Mouse (Mus musculus): ENCODE measurements at regions not wholly inside any gene's neighbourhood (a gene's known extent, or its start where the extent isn't known, plus 50 kb on each side); places are given as distances from the start of the nearest gene placed in this dataset.

DNA sequence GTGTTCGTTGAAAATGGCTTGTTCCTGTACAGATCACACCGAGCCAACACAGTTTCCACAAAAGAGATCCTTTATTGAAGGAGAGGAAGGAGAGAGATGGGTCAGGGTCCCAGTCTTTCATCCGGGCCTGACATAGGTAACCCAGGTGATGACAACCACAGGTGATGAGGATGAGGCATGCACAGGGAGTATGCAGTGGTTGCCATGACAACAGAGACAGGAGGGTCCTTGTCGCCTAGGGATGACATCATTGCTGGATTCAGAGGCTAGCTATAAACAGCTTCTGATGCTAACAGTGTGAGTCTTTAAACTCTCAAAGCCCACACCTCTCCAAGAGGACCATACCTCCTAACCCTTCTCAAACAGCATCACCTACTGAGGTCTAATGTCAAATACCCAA, 327.0 kb upstream of the Prox1 start:
- 0 out of 2 replicates have a peak, but pooled peaks cover 3% of the 10 kb centered on the region for H3K27me3 ChIP-seq
- no peaks in the 10 kb centered on the region for H3K4me1 ChIP-seq
- no peak overlapping the region for H3K9ac ChIP-seq
- H3K36me3 ChIP-seq, result no peaks in the 10 kb centered on the region
- no peak overlapping the region for H3K27ac ChIP-seq
- WGBS, result 90% methylated on average over 4 of the region's 4 CpGs
- no peak for ATAC-seq (ENCODE audit: insufficient number of reproducible peaks, insufficient read depth, low FRiP score, low TSS enrichment)
- H3K4me2 ChIP-seq (replicated peaks), result no peak overlapping the region
- H3K9me3 ChIP-seq, result no peaks in the 10 kb centered on the region
- H3K4me3 ChIP-seq, result no peak overlapping the region

DNA sequence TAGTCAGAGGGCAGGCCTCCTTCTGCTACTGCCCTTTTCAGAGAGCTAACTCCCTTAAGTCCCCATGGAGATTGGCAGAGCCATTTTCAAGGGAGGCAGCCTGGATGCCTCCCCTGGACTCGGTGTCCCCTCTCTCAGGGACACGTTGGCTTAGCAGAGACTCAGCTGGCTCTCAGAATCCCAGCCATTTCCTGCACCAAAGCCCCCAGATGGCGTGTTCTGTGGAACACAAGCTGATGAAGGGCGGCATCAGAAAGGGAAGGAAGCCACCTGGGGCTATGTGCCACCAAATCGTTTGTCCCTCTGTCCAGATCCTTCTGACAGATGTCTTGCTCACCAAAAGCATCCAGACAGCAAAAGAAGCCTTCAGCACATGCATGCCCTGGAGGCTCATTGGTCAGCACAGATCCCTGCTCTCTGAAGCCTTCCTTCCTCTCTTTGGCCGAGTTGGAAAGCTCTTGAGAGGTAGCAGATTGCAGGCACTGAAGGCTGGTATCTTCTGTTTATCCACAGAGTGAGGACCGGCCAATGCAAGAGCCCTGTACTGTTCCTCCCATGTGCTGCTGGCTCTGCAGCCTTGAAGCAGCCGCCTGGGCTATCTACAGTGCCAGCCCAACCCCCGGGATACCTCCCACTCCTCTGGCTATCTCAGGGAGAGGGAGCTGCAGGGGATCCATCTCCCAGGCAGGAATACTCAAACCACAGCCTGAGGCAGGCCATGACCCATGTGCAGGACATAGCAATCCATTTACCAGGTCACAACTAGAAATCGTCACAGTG, 325.4 kb upstream of the Prox1 start:
- Histone ChIP-seq H3K27ac (no peak overlapping the region), H3K9ac (no peak overlapping the region), H3K4me3 (no peak overlapping the region), H3K4me2 (replicated peaks) (no peak overlapping the region), H3K36me3 (no peaks in the 10 kb centered on the region), H3K4me1 (no peaks in the 10 kb centered on the region), H3K9me3 (no peaks in the 10 kb centered on the region), H3K27me3 (0 out of 2 replicates have a peak, but pooled peaks cover 3% of the 10 kb centered on the region)
- WGBS, result 50% methylated on average over 10 of the region's 10 CpGs
- ATAC-seq (ENCODE audit: insufficient number of reproducible peaks, insufficient read depth, low FRiP score, low TSS enrichment), result no peak

DNA sequence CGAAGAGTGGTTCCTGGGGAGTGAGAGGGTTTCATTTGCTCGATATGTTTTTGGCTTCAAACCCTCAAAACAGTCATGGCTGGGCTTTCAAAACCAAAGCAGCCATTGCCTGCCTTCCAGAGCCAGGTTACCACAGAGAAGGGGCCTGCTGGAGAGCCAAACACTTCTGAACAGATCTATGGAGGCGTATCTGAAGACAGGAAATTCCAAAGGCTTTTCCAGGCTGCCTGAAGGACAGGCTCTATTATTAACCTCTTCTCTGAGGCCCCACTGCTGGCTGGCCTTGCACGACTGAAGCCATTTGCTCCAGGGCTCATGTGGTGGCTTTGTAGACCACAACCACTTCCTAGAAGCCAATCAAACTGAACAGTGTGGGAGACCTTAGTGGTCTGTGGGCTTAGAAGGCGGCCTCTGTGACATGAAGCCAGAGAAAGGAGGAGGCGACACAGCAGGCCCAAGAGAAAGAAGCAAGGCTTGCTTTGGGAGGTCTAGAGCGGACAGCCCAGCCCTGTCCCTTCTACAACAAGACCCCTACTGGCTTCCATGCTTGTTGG, 316.1 kb upstream of the Prox1 start:
- ATAC-seq (ENCODE audit: insufficient number of reproducible peaks, insufficient read depth, low FRiP score, low TSS enrichment), result no peak
- H3K36me3 ChIP-seq, result no peaks in the 10 kb centered on the region
- H3K4me2 ChIP-seq (replicated peaks), result no peak overlapping the region
- no peak overlapping the region for H3K9ac ChIP-seq
- H3K27me3 ChIP-seq, result no peaks in the 10 kb centered on the region
- H3K27ac ChIP-seq, result no peak overlapping the region
- no peak overlapping the region for H3K4me3 ChIP-seq
- H3K4me1 ChIP-seq, result no peaks in the 10 kb centered on the region
- 61% methylated on average over 7 of the region's 7 CpGs for WGBS
- no peaks in the 10 kb centered on the region for H3K9me3 ChIP-seq

DNA sequence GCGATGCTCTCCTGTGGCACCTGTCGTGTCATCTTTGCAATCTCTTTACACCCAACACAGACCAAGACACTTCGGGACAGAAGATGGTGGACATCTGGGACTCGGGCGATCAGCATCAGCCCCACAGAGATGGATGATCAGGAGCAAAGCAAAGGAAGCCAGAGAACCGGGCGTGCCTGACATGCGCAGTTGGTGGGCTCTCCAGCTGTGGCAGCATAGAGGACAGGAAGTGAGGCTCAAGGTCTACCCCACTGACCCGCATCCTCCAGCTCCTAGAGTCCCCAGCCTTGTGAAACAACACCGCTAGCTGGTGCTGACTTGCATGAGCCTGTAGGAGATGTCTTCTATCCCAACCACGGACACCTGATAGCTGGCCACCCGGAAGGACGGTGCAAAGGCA, 312.9 kb upstream of the Prox1 start:
- Histone ChIP-seq H3K36me3 (no peaks in the 10 kb centered on the region), H3K4me3 (no peak overlapping the region), H3K4me1 (no peaks in the 10 kb centered on the region), H3K4me2 (replicated peaks) (no peak overlapping the region), H3K27me3 (no peaks in the 10 kb centered on the region), H3K27ac (no peak overlapping the region), H3K9me3 (no peaks in the 10 kb centered on the region), H3K9ac (no peak overlapping the region)
- WGBS, result 89% methylated on average over 13 of the region's 13 CpGs
- ATAC-seq (ENCODE audit: insufficient number of reproducible peaks, insufficient read depth, low FRiP score, low TSS enrichment), result no peak

DNA sequence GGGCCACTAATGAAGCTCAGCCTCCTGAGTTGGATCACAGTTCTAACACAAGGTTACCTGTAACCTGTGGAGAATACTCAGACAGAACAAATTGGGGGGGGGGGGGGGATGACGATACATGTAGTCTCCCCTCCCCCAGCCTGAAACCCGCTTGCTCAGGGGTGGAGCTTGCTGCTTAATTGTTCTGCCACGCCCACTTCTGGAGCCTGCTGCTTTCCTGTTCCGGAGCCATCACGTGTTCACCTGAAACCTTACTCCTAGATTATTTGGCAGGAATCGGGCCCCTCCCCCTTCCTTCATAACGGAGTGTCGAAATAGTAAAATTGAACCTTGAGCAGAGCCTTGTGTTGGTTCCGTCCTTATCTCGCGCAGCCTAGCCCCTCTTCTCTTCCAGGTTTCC, 310.6 kb upstream of the Prox1 start:
- Histone ChIP-seq H3K27me3 (no peaks in the 10 kb centered on the region), H3K4me2 (replicated peaks) (no peak overlapping the region), H3K4me3 (no peak overlapping the region), H3K27ac (no peak overlapping the region), H3K4me1 (no peaks in the 10 kb centered on the region), H3K9me3 (no peaks in the 10 kb centered on the region), H3K36me3 (no peaks in the 10 kb centered on the region), H3K9ac (no peak overlapping the region)
- ATAC-seq (ENCODE audit: insufficient number of reproducible peaks, insufficient read depth, low FRiP score, low TSS enrichment), result no peak
- WGBS, result 75% methylated on average over 11 of the region's 11 CpGs

DNA sequence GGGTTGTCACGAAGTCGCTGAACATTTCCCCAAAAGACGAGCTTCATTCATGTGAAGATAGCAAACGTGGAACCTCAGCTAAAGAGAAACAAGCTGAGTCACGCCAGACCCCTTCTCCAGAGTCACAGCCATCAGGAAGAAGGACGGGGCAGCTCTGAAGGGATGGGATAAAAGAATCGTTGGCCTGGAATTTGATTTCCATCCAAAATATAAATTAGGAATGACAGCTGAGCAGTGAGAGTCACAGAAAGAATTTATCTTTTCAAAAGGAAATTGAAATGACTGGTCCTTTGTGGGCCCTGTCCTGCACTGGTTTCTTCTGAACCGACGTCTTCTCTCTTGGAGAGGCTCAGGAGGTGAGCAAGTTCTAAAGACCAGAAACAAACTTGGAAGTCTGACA, 310.1 kb upstream of the Prox1 start:
- no peaks in the 10 kb centered on the region for H3K4me1 ChIP-seq
- H3K9ac ChIP-seq, result no peak overlapping the region
- no peak overlapping the region for H3K4me2 ChIP-seq (replicated peaks)
- H3K4me3 ChIP-seq, result no peak overlapping the region
- no peaks in the 10 kb centered on the region for H3K36me3 ChIP-seq
- no peak overlapping the region for H3K27ac ChIP-seq
- no peaks in the 10 kb centered on the region for H3K27me3 ChIP-seq
- 68% methylated on average over 9 of the region's 9 CpGs for WGBS
- no peaks in the 10 kb centered on the region for H3K9me3 ChIP-seq
- no peak for ATAC-seq (ENCODE audit: insufficient number of reproducible peaks, insufficient read depth, low FRiP score, low TSS enrichment)

DNA sequence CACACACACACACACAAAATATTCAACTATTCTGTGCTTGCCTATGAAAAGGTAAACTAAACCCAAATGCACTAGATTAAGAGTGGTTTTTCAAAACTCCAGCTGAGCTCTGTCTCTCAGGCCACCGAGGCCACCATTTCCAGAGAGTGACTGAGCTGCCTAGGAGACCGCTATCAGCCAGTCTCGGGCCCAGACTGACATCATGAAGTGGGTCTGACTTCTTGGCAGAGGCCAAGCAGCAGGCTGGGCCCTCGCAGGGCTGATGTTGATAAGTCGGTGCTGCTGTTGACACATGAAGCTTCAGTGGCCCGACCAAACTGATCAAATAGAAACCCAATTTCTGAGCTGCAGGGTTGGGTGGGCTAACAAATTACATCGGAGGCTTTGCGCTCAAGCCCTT, 302.2 kb upstream of the Prox1 start:
- no peak overlapping the region for H3K27ac ChIP-seq
- H3K4me2 ChIP-seq (replicated peaks), result no peak overlapping the region
- 87% methylated on average over 8 of the region's 8 CpGs for WGBS
- no peak overlapping the region for H3K9ac ChIP-seq
- ATAC-seq (ENCODE audit: insufficient number of reproducible peaks, insufficient read depth, low FRiP score, low TSS enrichment), result no peak
- no peak overlapping the region for H3K4me3 ChIP-seq
- no peaks in the 10 kb centered on the region for H3K9me3 ChIP-seq
- H3K4me1 ChIP-seq, result no peaks in the 10 kb centered on the region
- H3K36me3 ChIP-seq, result no peaks in the 10 kb centered on the region
- no peaks in the 10 kb centered on the region for H3K27me3 ChIP-seq

DNA sequence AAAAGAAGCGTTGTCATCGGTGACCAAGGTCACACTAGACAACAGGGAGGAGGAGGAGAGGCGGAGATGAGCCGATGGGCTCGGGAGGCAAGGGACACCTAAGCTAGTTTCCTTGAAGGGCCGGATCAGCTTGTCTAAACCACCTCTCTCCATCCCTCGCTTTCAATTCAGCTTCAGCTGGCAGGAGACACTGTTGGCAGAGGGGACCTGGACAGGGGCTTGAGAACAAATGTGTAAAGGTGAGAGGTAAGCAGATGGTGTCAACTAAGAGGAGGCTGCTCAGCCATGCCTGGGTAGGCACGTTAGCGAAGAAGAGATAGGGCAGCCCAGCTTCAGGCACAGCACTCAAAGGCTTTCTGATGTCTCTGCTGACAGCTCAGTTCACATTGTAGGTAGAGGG, 299.8 kb upstream of the Prox1 start:
- no peak overlapping the region for H3K4me2 ChIP-seq (replicated peaks)
- H3K9ac ChIP-seq, result no peak overlapping the region
- H3K27ac ChIP-seq, result no peak overlapping the region
- H3K4me1 ChIP-seq, result no peaks in the 10 kb centered on the region
- H3K36me3 ChIP-seq, result no peaks in the 10 kb centered on the region
- no peak overlapping the region for H3K4me3 ChIP-seq
- H3K27me3 ChIP-seq, result no peaks in the 10 kb centered on the region
- ATAC-seq (ENCODE audit: insufficient number of reproducible peaks, insufficient read depth, low FRiP score, low TSS enrichment), result no peak
- WGBS, result 87% methylated on average over 9 of the region's 9 CpGs
- no peaks in the 10 kb centered on the region for H3K9me3 ChIP-seq

DNA sequence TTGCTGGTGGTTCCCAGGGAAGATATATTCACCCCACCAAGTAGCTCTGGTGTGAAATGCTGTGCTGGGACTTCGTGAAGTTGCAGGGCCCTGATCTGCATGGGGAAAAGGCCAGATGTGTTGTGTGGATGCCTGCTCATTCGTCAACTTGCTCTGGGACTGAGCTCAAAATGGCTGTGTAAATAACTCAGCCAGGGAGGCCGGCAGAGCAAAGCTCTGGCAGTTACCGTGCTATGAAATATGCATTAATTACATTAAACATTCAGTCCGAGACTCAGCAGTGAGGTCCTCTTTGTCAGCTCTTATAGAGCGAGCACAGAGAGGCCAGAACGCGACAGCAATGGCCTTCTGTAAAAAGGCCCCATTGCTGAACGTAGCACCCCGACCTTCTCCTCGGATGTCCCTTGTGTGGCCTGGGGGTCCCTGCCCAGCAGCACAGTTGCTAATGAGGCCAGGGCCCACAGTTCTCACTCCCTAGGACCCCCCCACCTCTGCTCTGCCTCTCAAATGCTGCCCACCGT, 287.1 kb upstream of the Prox1 start:
- Histone ChIP-seq H3K9ac (0 out of 2 replicates have a peak overlapping the region, but pooled peaks have one; percentile 2), H3K9me3 (no peaks in the 10 kb centered on the region), H3K4me1 (no peaks in the 10 kb centered on the region), H3K27me3 (no peaks in the 10 kb centered on the region), H3K4me3 (no peak overlapping the region), H3K4me2 (replicated peaks) (no peak overlapping the region), H3K36me3 (no peaks in the 10 kb centered on the region), H3K27ac (no peak overlapping the region)
- WGBS, result 78% methylated on average over 12 of the region's 12 CpGs
- no peak for ATAC-seq (ENCODE audit: insufficient number of reproducible peaks, insufficient read depth, low FRiP score, low TSS enrichment)

DNA sequence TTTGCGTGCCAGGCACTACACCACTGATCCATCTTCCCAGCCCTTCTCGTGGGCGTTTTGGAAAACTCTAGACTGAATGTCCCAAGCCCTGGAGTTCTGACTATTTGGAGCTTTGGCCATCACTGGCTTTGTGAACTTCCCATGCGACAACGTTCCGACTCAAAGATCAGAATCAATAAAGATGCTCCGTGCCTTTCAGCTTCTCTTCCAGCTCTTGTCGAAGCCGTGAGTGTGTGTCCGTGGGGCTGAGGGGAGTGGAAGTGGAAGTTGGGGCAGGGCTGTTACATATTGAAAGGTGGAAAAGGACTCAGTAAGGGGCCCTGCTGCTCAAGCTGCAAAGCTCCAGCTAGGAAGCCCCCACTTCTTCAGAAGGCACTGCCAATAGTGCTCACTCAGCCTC, 283.0 kb upstream of the Prox1 start:
- Histone ChIP-seq H3K4me1 (no peaks in the 10 kb centered on the region), H3K9ac (no peak overlapping the region), H3K27ac (no peak overlapping the region), H3K4me2 (replicated peaks) (no peak overlapping the region), H3K4me3 (no peak overlapping the region), H3K36me3 (no peaks in the 10 kb centered on the region), H3K27me3 (no peaks in the 10 kb centered on the region; the same call in 1 of the 2 replicates), H3K9me3 (no peaks in the 10 kb centered on the region)
- 90% methylated on average over 10 of the region's 10 CpGs for WGBS
- no peak for ATAC-seq (ENCODE audit: insufficient number of reproducible peaks, insufficient read depth, low FRiP score, low TSS enrichment)

DNA sequence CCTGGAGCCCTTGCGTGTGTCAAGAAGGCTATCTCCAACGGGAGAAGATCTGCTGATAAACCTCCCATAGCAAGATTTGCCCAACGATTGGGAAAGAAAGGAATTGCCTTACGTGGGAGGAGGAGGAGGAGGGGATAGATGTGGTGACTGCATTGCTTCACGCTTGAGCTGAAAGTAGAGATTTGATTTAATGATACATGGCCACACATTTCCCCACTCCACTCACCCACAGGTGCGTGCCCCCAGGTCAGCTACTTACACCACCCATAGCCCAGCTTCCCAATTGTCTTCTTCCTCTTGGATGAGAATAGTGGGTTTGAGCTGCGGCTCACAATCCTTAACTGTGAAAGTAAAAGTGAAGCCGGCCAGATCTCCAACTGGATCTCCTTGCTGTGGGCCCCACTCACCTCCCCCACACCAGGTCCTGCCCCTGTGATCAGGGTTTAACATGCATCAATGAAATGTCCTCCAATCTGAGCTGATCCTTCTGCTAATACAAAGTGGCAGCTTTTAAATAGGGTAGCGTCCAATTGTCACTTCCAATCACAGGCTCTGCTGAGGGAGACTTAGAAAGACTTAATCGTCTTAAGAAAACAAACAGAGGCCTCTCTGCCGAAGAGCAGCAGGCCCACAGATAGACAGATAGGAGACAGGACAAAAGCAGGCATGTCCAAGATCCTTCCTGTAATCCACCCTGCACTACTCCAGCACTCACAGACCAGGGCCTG, 281.8 kb upstream of the Prox1 start:
- Histone ChIP-seq H3K9ac (no peak overlapping the region), H3K4me2 (replicated peaks) (no peak overlapping the region), H3K36me3 (no peaks in the 10 kb centered on the region), H3K9me3 (no peaks in the 10 kb centered on the region), H3K27me3 (peaks cover 8% of the 10 kb centered on the region; the same call in 1 of the 2 replicates), H3K4me1 (no peaks in the 10 kb centered on the region), H3K4me3 (no peak overlapping the region), H3K27ac (no peak overlapping the region)
- WGBS, result 60% methylated on average over 11 of the region's 11 CpGs
- ATAC-seq (ENCODE audit: insufficient number of reproducible peaks, insufficient read depth, low FRiP score, low TSS enrichment), result no peak

DNA sequence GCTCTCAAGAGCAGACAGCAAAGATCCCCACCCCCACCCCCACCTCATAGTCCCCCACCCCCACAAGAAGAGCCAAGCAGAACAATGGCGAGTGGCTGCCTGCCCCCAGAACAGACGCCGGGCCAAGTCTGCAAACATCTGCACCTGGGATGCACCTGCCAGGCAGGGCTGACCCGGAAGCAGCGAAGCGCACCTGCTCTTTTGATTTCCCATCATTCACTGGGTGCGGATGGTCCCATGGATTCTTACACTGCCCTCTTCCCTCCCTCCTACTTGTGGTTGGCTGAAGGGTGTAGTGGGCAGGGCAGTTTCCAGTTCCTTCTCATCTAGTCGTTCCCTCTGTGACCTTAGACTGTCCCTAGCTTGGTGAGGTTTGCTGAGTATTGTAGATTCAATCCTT, 277.7 kb upstream of the Prox1 start:
- WGBS, result 16% methylated on average over 8 of the region's 8 CpGs
- no peak for ATAC-seq (ENCODE audit: insufficient number of reproducible peaks, insufficient read depth, low FRiP score, low TSS enrichment)

More for the DNA sequence above, 277.7 kb upstream of the Prox1 start:
- Histone ChIP-seq H3K4me1 (no peaks in the 10 kb centered on the region), H3K36me3 (no peaks in the 10 kb centered on the region), H3K9ac (no peak overlapping the region), H3K27ac (no peak overlapping the region), H3K9me3 (no peaks in the 10 kb centered on the region), H3K4me3 (no peak overlapping the region), H3K4me2 (replicated peaks) (no peak overlapping the region), H3K27me3 (peaks cover 8% of the 10 kb centered on the region; the same call in 1 of the 2 replicates)

All from embryonic facial prominence, embryonic 12.5 days (tissue).